Mouse (Mus musculus): ENCODE results near the gene Slc9a4.
A peak's percentile ranks its signal among the peaks of the same experiment; 100 is the strongest.

Gene Slc9a4

DNA sequence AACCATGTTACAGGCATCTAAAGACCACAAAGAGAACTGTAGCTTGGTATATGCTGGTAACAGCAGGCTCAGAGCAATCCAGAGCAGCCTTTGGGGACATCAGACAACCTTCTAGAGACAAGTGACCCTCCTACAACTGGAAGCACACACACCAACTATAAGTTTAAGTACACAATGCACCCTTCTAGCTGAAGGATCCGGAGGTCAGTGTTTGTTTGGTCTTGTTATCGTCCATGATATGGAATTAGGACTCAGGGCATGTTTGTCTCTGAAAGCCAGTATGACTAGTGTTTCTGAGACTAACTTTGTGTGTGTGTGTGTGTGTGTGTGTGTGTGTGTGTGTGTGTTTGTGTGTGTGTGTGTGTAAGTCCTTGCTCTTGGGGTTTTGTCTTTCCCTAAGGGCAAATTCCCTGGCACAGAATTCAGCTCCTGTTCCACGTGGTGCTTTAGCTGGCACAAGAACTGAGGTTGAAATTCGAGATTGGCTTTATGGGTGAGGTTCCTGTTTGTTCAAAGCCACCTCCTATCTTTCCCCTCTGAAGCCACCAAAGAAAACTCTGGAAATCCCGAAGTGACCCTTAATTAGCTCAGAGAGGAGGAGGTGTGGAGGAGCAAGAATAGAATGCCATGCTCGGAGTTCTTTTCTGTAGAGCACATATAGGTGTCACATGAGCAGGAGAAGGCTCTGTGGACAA lies 71.1 kb downstream of the Slc9a4 start:
- DNase-seq (ENCODE audit: low spot score) = no peak

DNA sequence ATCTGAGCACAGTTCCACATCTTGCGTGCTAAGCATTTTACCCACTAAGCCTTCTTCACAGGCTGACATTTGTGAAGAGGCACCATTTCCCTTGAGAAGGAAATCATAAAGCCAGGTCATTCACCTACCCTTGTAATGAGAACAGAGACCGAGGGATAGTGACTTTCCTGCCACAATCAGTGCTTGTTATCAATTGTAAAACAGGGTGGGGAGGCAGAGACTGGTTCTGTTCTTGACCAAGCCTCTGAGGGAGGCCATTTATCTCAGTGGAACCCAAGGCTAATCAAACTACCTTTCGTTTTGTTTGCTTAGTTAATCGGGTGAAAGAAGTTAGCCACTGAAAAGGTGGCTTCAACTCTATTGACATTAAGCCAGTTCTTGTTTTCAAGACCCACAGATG lies 77.2 kb downstream of the Slc9a4 start:
- no peak for DNase-seq (ENCODE audit: low spot score)

GRCm38 (mm10) chr1:40657978-40658496 lies 78.2 kb downstream of the Slc9a4 start:
- DNase-seq (ENCODE audit: low spot score) = peak; percentile 73

DNA sequence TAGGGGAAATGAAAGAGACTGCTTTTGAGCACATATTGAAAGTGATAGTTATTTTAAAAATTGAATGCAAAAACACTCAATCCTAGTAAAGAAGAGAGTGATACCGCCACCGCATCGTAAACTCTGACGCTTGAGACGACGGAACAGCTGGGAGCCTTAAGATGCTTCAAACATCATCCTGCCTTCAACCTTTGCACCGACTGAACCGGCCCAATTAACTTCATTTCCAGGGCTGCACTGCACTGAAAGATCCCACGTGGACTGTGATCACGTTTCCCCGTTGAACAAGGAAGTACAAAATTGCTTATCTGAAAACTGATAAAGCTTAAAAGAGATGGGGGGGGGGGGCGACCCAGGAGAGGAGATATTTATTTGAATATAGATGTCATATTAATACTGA lies 79.1 kb downstream of the Slc9a4 start:
- no peak for DNase-seq (ENCODE audit: low spot score)

DNA sequence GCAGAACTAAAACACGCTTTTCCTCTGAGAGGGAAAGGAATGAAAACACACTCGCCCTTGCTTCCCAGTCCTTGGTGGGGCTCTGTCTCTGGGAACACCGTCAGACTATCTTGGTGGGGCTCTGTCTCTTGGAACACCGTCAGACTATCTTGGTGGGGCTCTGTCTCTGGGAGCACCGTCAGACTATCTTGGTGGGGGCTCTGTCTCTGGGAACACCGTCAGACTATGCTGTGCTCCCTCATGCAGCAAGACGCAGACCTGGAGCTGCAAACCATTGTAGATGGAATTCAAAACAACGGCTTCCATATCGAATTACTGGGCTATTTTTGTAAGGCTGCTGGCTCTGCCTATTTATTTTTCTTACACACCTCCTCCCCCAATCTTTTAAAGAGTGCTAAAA lies 79.6 kb downstream of the Slc9a4 start:
- no peak for DNase-seq (ENCODE audit: low spot score)

- no peak for DNase-seq (ENCODE audit: low spot score)
These were observed 81.0 kb downstream of the Slc9a4 start for GRCm38 (mm10) chr1:40660838-40661237.

GRCm38 (mm10) chr1:40665401-40666370 lies 85.8 kb downstream of the Slc9a4 start:
- DNase-seq (ENCODE audit: low spot score) = no peak

DNA sequence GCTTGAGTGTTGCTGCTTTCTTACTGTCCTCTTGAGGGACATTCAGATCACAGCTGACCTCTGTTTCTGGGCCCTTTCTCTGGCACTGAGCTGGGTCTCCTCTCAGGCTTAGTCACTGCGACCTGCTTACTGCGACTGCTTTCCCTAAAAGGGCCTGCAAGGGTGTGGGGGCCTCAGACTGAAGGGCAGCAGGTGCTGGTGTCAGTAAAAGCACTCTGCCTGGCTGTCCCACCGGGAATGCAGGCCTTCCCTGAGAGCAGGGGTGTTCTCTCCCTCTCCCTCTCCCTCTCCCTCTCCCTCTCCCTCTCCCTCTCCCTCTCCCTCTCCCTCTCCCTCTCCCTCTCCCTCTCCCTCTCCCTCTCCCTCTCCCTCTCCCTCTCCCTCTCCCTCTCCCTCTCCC lies 87.6 kb downstream of the Slc9a4 start:
- DNase-seq (ENCODE audit: low spot score) = peak; percentile 20

- no peak for DNase-seq (ENCODE audit: low spot score)
These were observed 90.1 kb downstream of the Slc9a4 start for GRCm38 (mm10) chr1:40670025-40670424.

DNA sequence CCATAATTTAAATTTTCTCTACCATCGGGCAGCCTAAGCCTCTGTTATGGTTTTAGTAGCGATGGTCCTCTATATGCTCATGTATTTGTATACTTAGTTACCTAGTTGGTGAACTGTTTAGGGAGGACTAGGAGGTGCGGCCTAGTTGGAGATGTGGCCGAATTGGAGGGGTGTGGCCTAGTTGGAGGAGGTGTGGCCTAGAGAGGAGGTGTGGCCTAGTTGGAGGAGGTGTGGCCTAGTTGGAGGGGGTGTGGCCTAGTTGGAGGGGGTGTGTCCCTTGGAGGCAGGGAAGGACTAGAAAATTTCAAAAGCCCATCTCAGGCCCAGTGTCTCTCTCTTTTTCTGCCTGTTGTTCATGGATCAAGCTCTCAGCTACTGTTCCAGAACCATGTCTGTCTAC lies 91.6 kb downstream of the Slc9a4 start:
- no peak for DNase-seq (ENCODE audit: low spot score)

DNA sequence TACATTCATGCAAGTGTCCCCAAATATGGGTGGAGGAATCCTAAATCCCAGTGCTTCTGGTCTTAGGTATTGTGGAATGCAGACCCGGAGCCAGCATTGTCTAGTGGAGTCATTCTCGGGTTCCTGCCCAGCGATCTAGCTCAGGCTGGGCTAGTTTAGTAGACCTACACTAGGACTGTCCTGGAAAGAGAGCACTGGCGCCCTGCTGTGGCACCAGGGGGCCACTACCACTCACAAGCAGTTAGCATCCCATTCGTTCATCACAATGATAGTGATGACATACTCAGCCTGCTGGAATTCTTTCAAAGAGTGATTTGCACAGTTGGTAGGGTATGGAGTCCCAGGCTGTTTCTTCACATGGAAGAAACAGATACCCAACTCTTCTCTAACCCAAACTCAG lies 97.4 kb downstream of the Slc9a4 start:
- DNase-seq (ENCODE audit: low spot score) = no peak
